Mouse (Mus musculus) stomach, postnatal 0 days (tissue): ENCODE results near the gene Scel. TPM values are rescaled to one million over a fixed set of nuclear protein-coding genes. Genes with fewer than 3 reads are reported as not detected.

Experiments
- ATAC-seq: fragments of 200-750 bp; cut with Nextera tagmentation; 2 replicates; pipeline ENCODE4 v1.8.0; 2017; ENCODE audit not compliant: low FRiP score, low TSS enrichment
- DNase-seq: peaks from one replicate; pipeline ENCODE4 v3.0.0-alpha.2; 2016; ENCODE audit warnings: low spot score
- H3K27ac ChIP-seq: fragments of 300-500 bp; sonication (generic); replicated peaks from 2 replicates; pipeline ENCODE4 v1.5.1; 2014; ENCODE audit warnings: mild to moderate bottlenecking, control low read depth
- H3K27me3 ChIP-seq: fragments of 300-500 bp; sonication (generic); 2 replicates; pipeline ENCODE4 v1.6.1; 2014; ENCODE audit warnings: low read length; ENCODE audit not compliant: control insufficient read depth, insufficient read depth
- H3K36me3 ChIP-seq: fragments of 300-500 bp; sonication (generic); 2 replicates; pipeline ENCODE4 v1.6.1; 2014; ENCODE audit warnings: low read length, mixed read lengths; ENCODE audit not compliant: control insufficient read depth, insufficient read depth
- H3K4me1 ChIP-seq: fragments of 300-500 bp; sonication (generic); replicated peaks from 2 replicates; pipeline ENCODE4 v1.6.1; 2014; ENCODE audit warnings: antibody characterized with exemption; ENCODE audit not compliant: control insufficient read depth, insufficient read depth
- H3K4me2 ChIP-seq: fragments of 300-500 bp; sonication (generic); replicated peaks from 2 replicates; pipeline ENCODE4 v1.6.1; 2014; ENCODE audit warnings: low read depth, mild to moderate bottlenecking, control low read depth, moderate library complexity
- H3K4me3 ChIP-seq: fragments of 300-500 bp; sonication (generic); 2 replicates; pipeline ENCODE4 v1.5.1; 2014; ENCODE audit warnings: low read depth, low read length, control low read depth
- H3K9ac ChIP-seq: fragments of 300-500 bp; sonication (generic); 2 replicates; pipeline ENCODE4 v1.6.1; 2014; ENCODE audit warnings: mild to moderate bottlenecking, low read length, control low read depth, mixed read lengths
- H3K9me3 ChIP-seq: fragments of 300-500 bp; sonication (generic); 2 replicates; pipeline ENCODE4 v1.6.1; 2016; ENCODE audit warnings: low read length; ENCODE audit not compliant: control insufficient read depth
- CTCF ChIP-seq: IDR thresholded peaks from 2 replicates; pipeline ENCODE4 v1.5.1; 2016; ENCODE audit warnings: antibody characterized with exemption, low read depth, mild to moderate bottlenecking, moderate library complexity
- EP300 ChIP-seq: optimal IDR thresholded peaks from 2 replicates; pipeline ENCODE3; 2016; ENCODE audit warnings: antibody characterized with exemption
- WGBS: fragments of 180-500 bp; shearing (Covaris S2); extraction: QIAGEN DNeasy Blood & Tissue Kit; methylation state at CpG from one replicate; pipeline ENCODE4 v1.1.7; 2014; 5-methylcytosine and 5-hydroxymethylcytosine counted together
- polyA plus RNA-seq: library from polyadenylated mRNA; unstranded; fragments of >200 nt; fragmentation: Nextera tagmentation; extraction: Ambion mirVana; gene quantifications from 2 replicates; pipeline ENCODE4 v1.2.1, GENCODE M21; 2015

Scel gene
- polyA plus RNA-seq, 1 experiment from 2014 or later = 43.0 TPM

DNA sequence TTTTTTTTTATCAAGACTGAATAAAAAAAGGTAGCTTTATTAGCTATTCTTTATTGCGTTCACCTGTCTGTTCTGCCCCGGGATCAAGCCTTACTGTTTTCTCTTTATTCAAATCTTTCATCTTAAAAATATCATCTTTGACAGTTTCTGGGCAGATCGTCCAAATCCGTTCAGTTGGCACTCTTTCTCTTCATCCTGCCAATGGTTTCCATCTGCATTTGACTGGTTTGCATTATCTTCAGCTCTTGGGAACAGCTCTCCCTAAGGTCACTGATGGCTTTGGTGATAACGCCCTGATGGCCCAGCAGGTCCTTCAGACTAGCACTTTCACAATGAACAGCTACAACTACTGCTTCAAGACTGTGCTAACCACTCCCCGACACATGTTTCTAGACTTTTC is 35.1 kb downstream of the Scel start:
- no peaks in the 10 kb centered on the region for H3K27me3 ChIP-seq
- no peak overlapping the region for H3K4me3 ChIP-seq
- H3K36me3 ChIP-seq = no peaks in the 10 kb centered on the region
- TF ChIP-seq EP300 (no peak), CTCF (no peak)
- DNase-seq = no peak
- H3K4me2 ChIP-seq = no peak overlapping the region
- WGBS = 77% methylated on average over 6 of the region's 6 CpGs
- no peak for ATAC-seq
- no peak overlapping the region for H3K9ac ChIP-seq
- no peak overlapping the region for H3K27ac ChIP-seq
- H3K9me3 ChIP-seq = no peaks in the 10 kb centered on the region
- no peaks in the 10 kb centered on the region for H3K4me1 ChIP-seq

DNA sequence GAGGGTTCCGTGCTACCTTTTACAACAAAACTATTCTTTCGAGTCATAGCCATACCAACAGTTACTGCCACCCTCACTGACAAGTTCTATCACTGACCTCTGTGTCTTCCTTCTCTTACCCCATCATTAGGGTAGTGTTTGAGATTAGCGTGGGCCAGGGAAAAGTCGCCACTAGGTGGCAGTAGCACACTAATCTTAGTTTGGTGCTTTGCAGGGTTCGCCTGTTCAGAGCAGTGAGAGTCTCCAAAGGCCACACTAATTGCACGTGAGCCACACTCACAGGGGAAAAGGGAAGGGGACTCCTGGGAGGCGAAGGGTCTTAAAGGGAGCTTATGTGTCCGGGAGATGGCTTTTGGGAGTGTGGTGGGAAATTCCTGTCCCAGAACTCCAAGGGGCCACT is 37.3 kb downstream of the Scel start:
- no peak overlapping the region for H3K9ac ChIP-seq
- H3K4me3 ChIP-seq = no peak overlapping the region
- no peaks in the 10 kb centered on the region for H3K9me3 ChIP-seq
- no peaks in the 10 kb centered on the region for H3K36me3 ChIP-seq
- 16% methylated on average over 8 of the region's 8 CpGs for WGBS
- no peak overlapping the region for H3K4me2 ChIP-seq
- no peaks in the 10 kb centered on the region for H3K4me1 ChIP-seq
- H3K27ac ChIP-seq = no peak overlapping the region
- ATAC-seq = peak; percentile 77; the same call in 1 of the 2 replicates
- DNase-seq = peak; percentile 77
- no peaks in the 10 kb centered on the region for H3K27me3 ChIP-seq
- TF ChIP-seq CTCF (peak; percentile 95), EP300 (no peak)

DNA sequence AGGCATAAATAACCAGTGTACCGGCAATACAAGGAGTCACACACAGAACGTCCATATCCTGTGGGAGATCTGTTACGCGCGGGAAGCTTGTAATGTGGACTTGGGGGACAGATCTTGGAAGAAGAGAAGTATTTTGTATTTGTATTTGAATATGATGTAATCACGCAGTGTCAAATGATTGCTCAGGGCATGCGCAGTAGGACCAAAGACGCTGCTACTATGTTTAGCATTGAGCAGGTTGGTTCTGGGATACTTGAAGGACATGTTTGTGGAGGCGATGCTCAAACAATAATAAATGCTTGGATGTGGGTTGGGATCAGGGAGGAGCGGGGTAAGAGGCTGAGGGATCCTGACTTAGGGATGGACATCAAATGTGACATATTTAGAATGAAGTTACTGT is 37.8 kb downstream of the Scel start:
- H3K27me3 ChIP-seq = no peaks in the 10 kb centered on the region
- no peaks in the 10 kb centered on the region for H3K36me3 ChIP-seq
- ATAC-seq (no peak), DNase-seq (no peak)
- no peaks in the 10 kb centered on the region for H3K4me1 ChIP-seq
- H3K4me2 ChIP-seq = no peak overlapping the region
- no peak for TF ChIP-seq EP300
- TF ChIP-seq CTCF = no peak
- no peak overlapping the region for H3K4me3 ChIP-seq
- WGBS = 79% methylated on average over 10 of the region's 10 CpGs
- no peak overlapping the region for H3K9ac ChIP-seq
- no peaks in the 10 kb centered on the region for H3K9me3 ChIP-seq
- no peak overlapping the region for H3K27ac ChIP-seq

GRCm38 (mm10) chr14:103551921-103552320 is 38.8 kb downstream of the Scel start:
- H3K4me2 ChIP-seq = no peak overlapping the region
- WGBS = 79% methylated on average over 4 of the region's 4 CpGs
- no peak for TF ChIP-seq CTCF
- TF ChIP-seq EP300 = no peak
- no peaks in the 10 kb centered on the region for H3K4me1 ChIP-seq
- H3K9ac ChIP-seq = no peak overlapping the region
- H3K27me3 ChIP-seq = no peaks in the 10 kb centered on the region
- H3K4me3 ChIP-seq = no peak overlapping the region
- ATAC-seq = no peak
- H3K27ac ChIP-seq = no peak overlapping the region
- no peak for DNase-seq
- H3K36me3 ChIP-seq = no peaks in the 10 kb centered on the region
- no peaks in the 10 kb centered on the region for H3K9me3 ChIP-seq

GRCm38 (mm10) chr14:103552379-103552778 is 39.2 kb downstream of the Scel start:
- H3K36me3 ChIP-seq = no peaks in the 10 kb centered on the region
- no peaks in the 10 kb centered on the region for H3K27me3 ChIP-seq
- H3K4me3 ChIP-seq = no peak overlapping the region
- H3K4me1 ChIP-seq = no peaks in the 10 kb centered on the region
- H3K9me3 ChIP-seq = no peaks in the 10 kb centered on the region
- H3K9ac ChIP-seq = no peak overlapping the region
- no peak overlapping the region for H3K27ac ChIP-seq
- DNase-seq = no peak
- no peak for ATAC-seq
- 73% methylated on average over 4 of the region's 4 CpGs for WGBS
- no peak for TF ChIP-seq CTCF
- TF ChIP-seq EP300 = no peak
- no peak overlapping the region for H3K4me2 ChIP-seq

DNA sequence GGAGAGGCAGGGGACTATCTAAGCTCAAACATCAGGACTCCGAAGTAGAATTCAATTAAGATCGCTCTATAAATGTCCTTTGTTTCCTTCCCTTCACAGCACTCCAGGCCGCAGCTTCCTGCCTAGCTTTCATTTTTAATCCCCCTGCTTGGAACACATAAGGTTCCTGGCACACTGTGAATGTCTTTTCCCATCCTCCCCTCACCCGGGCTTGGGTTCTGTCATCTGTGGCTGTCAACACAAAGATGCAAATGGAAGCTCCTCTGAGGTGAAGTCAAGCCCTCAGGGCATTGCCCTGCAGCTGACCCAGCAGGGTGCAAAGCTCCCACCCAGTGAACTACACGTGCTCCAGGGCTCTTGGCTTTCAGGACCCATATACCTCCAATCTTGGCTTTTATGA is 43.5 kb downstream of the Scel start:
- H3K9ac ChIP-seq = no peak overlapping the region
- TF ChIP-seq CTCF (no peak), EP300 (no peak)
- no peak overlapping the region for H3K4me2 ChIP-seq
- H3K4me3 ChIP-seq = no peak overlapping the region
- H3K27ac ChIP-seq = no peak overlapping the region
- H3K36me3 ChIP-seq = no peaks in the 10 kb centered on the region
- ATAC-seq (no peak), DNase-seq (no peak)
- no peaks in the 10 kb centered on the region for H3K27me3 ChIP-seq
- WGBS = 47% methylated on average over 5 of the region's 5 CpGs
- H3K4me1 ChIP-seq = no peaks in the 10 kb centered on the region
- H3K9me3 ChIP-seq = no peaks in the 10 kb centered on the region
